Mouse (Mus musculus): ENCODE data around the gene Doc2a.

GRCm38 (mm10) chr7:126898102-126898990, 51.1 kb downstream of the Doc2a start:
- TF ChIP-seq CTCF (IDR thresholded peaks at IDR 0.05; ENCODE audit: control insufficient read depth, insufficient read depth, insufficient read length), result no peak
- no peak for TF ChIP-seq USF1 (IDR thresholded peaks at IDR 0.05; ENCODE audit: low read depth)
- TF ChIP-seq FOSL1 (IDR thresholded peaks at IDR 0.05; ENCODE audit: insufficient read depth, low read length, poor library complexity, severe bottlenecking), result no peak
- no peak for TF ChIP-seq MAX (IDR thresholded peaks at IDR 0.05)
- TF ChIP-seq MYOG (IDR thresholded peaks at IDR 0.05; ENCODE audit: control insufficient read depth, extremely low read depth, insufficient read length), result no peak
